Mouse (Mus musculus) small intestine, adult 2 months (tissue): Measurements from ENCODE around the gene Ddx51. TPM values are rescaled to one million over a fixed set of nuclear protein-coding genes. Genes with fewer than 3 reads are reported as not detected.

Source experiments
- H3K27ac ChIP-seq: fragments of 200-500 bp; 2 replicates; pipeline ENCODE4 v1.5.1; 2012; ENCODE audit warnings: low read depth, low read length, control low read depth, inconsistent platforms; ENCODE audit not compliant: insufficient read depth
- H3K27me3 ChIP-seq: fragments of 200-500 bp; 2 replicates; pipeline ENCODE4 v1.6.1; 2012; ENCODE audit warnings: mild to moderate bottlenecking, moderate library complexity, low read length, inconsistent platforms; ENCODE audit not compliant: control insufficient read depth, insufficient read depth
- H3K36me3 ChIP-seq: fragments of 200-500 bp; 2 replicates; pipeline ENCODE4 v1.6.1; 2012; ENCODE audit warnings: mild to moderate bottlenecking, low read length, control low read depth, inconsistent platforms; ENCODE audit not compliant: control insufficient read depth, insufficient read depth
- H3K4me1 ChIP-seq: fragments of 200-500 bp; 2 replicates; pipeline ENCODE4 v1.6.1; 2012; ENCODE audit warnings: low read length, inconsistent platforms, mixed read lengths; ENCODE audit not compliant: control insufficient read depth, insufficient read depth, insufficient read length
- H3K4me3 ChIP-seq: fragments of 200-500 bp; 2 replicates; pipeline ENCODE4 v1.5.1; 2012; ENCODE audit warnings: low read depth, mild to moderate bottlenecking, control low read depth, inconsistent platforms, low read length, moderate library complexity
- CTCF ChIP-seq: fragments of 200-500 bp; IDR thresholded peaks from 2 replicates; pipeline ENCODE4 v1.5.1; 2012; ENCODE audit warnings: low read depth, mild to moderate bottlenecking, control low read depth, inconsistent platforms, low read length, moderate library complexity, mixed read lengths; ENCODE audit not compliant: insufficient replicate concordance, insufficient read length; ENCODE audit errors: extremely low read depth
- POLR2A ChIP-seq: fragments of 200-500 bp; IDR thresholded peaks from 2 replicates; pipeline ENCODE4 v1.6.1; 2012; ENCODE audit warnings: low read depth, mild to moderate bottlenecking, control low read depth, inconsistent platforms, low read length, moderate library complexity
- WGBS: fragments of 180-500 bp; shearing (Covaris S2); methylation state at CpG from one replicate; pipeline ENCODE4 v1.1.7; 2018; 5-methylcytosine and 5-hydroxymethylcytosine counted together
- polyA plus RNA-seq: library from polyadenylated mRNA; depleted of rRNA; stranded (reverse); fragments of >200 nt; gene quantifications from 2 replicates; pipeline ENCODE4 v1.2.3, GENCODE M21; 2012; rRNA removed

Ddx51 gene
- 4.1 and 4.9 TPM in 2 replicates for polyA plus RNA-seq

DNA sequence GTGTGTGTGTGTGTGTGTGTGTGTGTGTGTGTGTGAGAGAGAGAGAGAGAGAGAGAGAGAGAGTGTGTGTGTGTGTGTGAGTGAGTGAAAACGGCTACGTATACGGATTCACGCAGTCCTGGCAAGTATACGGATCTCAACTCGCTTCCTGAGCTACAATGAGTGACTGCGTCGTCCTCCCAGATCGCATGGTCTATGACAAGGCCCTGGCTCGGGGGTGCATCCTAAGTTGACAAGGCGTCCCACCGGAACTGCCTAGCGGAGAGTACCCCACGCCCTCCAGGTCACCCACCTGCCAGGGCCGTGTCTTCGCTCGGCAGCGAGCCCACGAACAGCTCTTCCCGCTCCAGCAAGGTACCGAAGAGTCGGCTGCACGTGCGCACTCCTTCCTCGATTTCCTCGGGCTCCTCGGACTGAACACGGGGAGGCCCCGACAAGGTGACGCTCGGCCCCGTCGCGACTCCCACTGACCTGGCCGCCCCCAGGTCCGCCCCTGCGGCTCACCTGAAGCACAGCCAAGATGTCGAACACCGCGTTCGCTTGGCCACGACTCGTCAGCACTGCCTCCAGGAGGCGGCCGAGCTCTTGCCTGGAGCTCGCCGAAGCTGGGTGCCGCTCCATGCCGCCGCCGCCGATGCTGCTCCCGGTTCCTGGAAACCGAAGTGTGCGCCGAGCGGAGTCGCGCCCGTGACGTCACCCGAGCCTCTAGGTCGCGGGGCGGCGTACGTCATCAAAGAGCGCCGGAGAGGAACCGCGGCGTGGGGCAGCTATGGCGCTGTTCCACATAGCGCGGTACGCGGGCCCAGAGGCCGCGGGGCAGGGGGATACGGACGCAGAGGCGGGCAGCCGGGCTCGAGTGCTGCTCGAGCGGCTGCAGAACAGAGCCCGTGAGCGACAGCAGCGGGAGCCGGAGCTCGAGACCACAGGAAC, at the start of gene Ddx51, which contains the start of gene Noc4l:
Ddx51 (plus strand) TSS at position 733 of the 930 bp plus-strand sequence.
Noc4l (minus strand) TSS at position 699 of the 930 bp plus-strand sequence.
- H3K4me1 ChIP-seq: 0 out of 2 replicates have a peak, but pooled peaks cover 3% of the 10 kb centered on the region
- peak within 1 kb of the TSS; percentile 96 for H3K4me3 ChIP-seq
- no peaks in the 10 kb centered on the region for H3K27me3 ChIP-seq
- peaks cover 44% of the 10 kb centered on the region for H3K36me3 ChIP-seq
- WGBS: under 1% methylated on average over 91 of the region's 91 CpGs
- TF ChIP-seq CTCF: no peak
- TF ChIP-seq POLR2A: peak; percentile 68; the same call in 1 of the 2 replicates
- H3K27ac ChIP-seq: no peak within 1 kb of the TSS

DNA sequence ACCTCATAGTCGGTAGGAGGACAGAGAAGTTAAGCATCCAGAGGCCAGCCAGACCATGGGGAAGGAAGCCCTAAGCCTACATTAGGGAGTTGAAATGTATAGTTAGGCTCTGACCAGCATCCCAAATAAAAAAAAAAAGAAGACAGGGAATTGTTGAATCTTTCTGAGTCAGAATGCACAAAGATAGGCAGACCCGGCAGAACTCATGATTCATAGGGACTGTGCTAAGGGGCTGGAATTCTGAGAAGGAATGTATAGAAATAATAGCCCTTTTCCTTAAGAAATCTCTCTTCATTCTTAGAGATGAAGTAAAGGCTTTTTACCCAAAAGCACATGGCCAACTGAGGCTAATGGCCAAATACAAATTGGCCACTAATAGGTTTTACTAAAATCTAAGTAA, 48.9 kb upstream of the Ddx51 start:
- 93% methylated on average over 2 of the region's 2 CpGs for WGBS
- Histone ChIP-seq H3K27ac (no peak overlapping the region), H3K4me3 (no peak overlapping the region), H3K27me3 (no peaks in the 10 kb centered on the region), H3K4me1 (no peaks in the 10 kb centered on the region), H3K36me3 (no peaks in the 10 kb centered on the region)
- TF ChIP-seq CTCF (no peak), POLR2A (no peak)

DNA sequence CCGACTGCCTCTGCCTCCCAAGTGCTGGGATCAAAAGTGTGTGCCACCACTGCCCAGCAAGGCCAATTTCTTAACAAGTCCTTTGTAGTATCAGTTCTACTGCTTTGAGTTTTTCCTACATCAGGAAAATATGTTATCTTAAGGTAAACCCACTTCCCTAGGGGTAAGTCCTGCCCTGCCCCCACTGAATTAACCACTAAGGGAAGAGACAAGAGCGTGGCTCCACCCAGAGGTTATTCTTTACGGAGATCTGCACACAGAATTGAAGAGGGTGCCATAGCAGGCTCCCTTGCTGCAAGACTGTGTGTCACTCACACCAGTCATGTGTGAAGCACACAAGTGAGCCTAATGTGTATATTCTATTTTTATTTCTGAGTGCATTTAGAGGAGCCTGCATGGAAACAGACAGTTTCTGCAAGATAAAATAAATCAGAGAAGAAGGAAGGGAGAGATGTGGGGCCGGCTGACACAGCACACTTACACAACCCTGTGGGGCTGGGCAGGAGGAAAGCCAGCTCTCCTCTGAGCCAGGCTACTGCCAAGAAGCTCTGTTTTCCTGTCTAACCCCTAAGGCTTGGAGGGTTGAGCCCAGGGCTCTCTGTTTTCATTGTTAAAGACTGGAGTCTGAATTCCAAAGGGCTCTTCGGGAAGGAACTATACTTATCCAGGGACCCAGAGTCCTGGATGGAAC, 47.6 kb upstream of the Ddx51 start:
- H3K36me3 ChIP-seq: no peaks in the 10 kb centered on the region
- no peak overlapping the region for H3K27ac ChIP-seq
- no peaks in the 10 kb centered on the region for H3K4me1 ChIP-seq
- no peaks in the 10 kb centered on the region for H3K27me3 ChIP-seq
- no peak overlapping the region for H3K4me3 ChIP-seq
- 39% methylated on average over 5 of the region's 5 CpGs for WGBS
- no peak for TF ChIP-seq POLR2A
- TF ChIP-seq CTCF: no peak

DNA sequence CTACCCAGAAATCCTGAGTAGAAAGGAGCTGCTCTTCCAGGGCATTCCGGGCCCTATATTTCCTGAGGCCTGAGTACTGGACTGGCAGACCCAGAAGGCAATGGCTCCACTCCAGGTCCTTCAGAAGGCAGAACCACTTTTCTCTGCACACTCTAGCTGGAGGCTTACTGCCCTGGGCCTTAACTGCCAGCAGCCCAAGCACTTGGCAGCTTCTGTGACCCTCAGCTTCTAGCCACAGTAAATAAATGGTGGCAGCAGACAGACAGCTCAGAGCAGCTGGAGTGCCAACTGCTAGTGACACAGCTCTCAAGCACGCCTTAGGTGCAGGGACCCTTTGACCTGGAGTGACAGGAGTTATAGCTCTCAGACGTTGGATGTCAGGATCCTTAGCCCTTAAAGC, 45.5 kb upstream of the Ddx51 start:
- H3K4me1 ChIP-seq: no peaks in the 10 kb centered on the region
- no peaks in the 10 kb centered on the region for H3K36me3 ChIP-seq
- H3K27me3 ChIP-seq: no peaks in the 10 kb centered on the region
- TF ChIP-seq CTCF: no peak
- H3K4me3 ChIP-seq: no peak overlapping the region
- no peak overlapping the region for H3K27ac ChIP-seq
- 53% methylated on average over 3 of the region's 3 CpGs for WGBS

DNA sequence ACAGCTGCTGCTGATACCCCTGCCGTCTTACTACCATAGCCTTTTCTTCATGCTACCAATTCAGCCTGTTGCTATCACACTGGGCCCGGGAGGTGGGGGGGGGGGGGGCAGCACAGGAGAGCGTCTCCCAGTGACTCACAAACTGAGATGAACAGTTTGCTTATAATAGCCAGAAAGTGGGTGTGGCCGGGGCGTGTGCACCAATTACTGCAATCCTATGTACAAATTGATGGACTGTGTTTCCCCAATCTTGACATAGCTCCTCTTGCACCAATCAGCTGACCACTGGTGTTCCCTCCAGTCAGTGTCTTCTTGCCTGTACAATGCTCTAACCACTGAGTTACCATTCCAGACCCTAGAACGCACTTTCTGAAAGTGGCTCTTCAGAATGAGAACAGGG, 44.9 kb upstream of the Ddx51 start:
- TF ChIP-seq POLR2A (no peak), CTCF (no peak)
- H3K4me3 ChIP-seq: no peak overlapping the region
- H3K27me3 ChIP-seq: no peaks in the 10 kb centered on the region
- no peaks in the 10 kb centered on the region for H3K36me3 ChIP-seq
- WGBS: 51% methylated on average over 6 of the region's 6 CpGs
- H3K27ac ChIP-seq: no peak overlapping the region
- H3K4me1 ChIP-seq: no peaks in the 10 kb centered on the region

DNA sequence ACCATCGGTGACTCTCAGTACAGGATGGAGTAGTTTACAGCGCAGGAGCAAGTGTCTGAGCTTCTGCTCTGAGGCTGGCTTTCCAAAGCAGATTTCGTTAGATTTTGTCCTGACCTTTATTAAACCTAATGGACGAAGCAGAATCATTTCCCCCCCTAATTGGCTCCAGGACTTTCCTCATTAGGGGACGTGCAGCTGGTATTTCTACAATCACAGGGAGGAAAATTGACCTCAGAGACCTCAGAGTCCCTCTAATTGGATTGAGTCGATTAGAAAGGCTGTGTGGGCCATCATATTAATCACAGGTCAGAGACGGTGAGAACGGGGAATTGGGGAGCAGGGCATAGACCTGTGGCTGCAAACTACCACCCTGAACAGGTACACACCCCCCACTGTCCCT, 44.3 kb upstream of the Ddx51 start:
- Histone ChIP-seq H3K36me3 (no peaks in the 10 kb centered on the region), H3K4me3 (no peak overlapping the region), H3K27me3 (no peaks in the 10 kb centered on the region), H3K27ac (no peak overlapping the region), H3K4me1 (no peaks in the 10 kb centered on the region)
- TF ChIP-seq POLR2A (no peak), CTCF (no peak)
- 71% methylated on average over 8 of the region's 8 CpGs for WGBS

DNA sequence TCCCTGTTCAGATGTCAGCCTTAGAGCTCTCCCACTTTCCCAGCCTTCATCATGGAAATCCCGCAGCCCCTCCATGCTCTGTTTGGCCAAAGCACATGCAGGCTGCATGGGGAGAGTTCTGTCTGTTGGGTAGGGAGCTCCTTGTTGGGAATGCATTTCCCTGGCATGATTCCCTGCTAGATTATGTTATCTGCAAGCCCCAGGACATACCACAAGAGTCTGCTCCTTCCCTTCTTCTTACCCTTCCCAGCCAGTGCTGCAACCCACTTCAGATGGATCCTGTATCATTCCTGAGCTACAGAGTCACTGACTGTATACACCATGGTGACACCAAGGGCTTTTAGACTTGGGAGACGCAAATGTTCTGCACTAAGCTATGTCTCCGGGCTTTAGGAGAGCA, 43.8 kb upstream of the Ddx51 start:
- TF ChIP-seq POLR2A (no peak), CTCF (no peak)
- 85% methylated on average over 3 of the region's 3 CpGs for WGBS
- Histone ChIP-seq H3K36me3 (no peaks in the 10 kb centered on the region), H3K4me1 (no peaks in the 10 kb centered on the region), H3K27me3 (no peaks in the 10 kb centered on the region), H3K4me3 (no peak overlapping the region), H3K27ac (no peak overlapping the region)
